Mouse (Mus musculus): ENCODE measurements around the gene Cdt1.

The Cdt1 gene

DNA sequence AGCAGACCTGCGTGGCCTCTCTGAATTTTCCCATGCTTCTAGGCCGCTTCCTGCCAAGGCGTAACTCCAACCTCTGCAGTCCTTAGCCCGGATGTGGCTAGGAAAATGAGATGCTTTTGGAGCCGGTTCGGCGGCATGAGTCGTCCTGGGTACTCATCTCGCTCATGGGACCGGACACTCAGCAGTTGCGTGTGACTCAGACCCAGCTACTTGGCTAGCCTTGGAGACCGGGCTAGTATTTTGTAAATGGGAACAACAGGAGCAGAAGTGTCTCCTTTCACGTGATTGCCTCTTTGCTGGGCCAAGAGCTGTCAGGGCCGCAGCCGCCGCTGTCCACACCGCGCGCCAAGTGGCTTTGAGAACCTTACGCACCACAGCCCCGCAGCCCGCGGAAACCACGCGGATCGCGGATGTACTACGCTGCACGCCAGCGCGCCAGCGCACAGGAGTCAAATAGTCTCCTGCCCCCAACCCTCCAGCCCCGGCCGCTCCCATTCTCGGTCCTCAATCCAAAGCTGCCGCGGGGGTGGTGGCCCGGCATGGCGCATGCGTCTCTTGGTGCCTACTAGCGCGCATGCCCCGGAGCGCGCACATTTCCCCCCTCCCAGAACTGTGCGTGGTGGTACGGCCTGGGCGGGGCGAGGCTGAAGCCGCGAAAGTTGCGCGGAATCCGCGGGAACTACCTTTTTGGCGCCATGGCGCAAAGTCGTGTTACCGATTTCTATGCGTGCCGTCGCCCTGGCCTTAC lies at the start of gene Cdt1:
Gene Cdt1, plus strand, starts transcription at position 655 of the 748 bp plus-strand sequence.
- DNase-seq = peak; percentile 96

GRCm38 (mm10) chr8:122520611-122521010 lies 47.2 kb upstream of the Cdt1 start:
- no peak for DNase-seq

GRCm38 (mm10) chr8:122522796-122523651 lies 44.8 kb upstream of the Cdt1 start:
- DNase-seq = no peak

DNA sequence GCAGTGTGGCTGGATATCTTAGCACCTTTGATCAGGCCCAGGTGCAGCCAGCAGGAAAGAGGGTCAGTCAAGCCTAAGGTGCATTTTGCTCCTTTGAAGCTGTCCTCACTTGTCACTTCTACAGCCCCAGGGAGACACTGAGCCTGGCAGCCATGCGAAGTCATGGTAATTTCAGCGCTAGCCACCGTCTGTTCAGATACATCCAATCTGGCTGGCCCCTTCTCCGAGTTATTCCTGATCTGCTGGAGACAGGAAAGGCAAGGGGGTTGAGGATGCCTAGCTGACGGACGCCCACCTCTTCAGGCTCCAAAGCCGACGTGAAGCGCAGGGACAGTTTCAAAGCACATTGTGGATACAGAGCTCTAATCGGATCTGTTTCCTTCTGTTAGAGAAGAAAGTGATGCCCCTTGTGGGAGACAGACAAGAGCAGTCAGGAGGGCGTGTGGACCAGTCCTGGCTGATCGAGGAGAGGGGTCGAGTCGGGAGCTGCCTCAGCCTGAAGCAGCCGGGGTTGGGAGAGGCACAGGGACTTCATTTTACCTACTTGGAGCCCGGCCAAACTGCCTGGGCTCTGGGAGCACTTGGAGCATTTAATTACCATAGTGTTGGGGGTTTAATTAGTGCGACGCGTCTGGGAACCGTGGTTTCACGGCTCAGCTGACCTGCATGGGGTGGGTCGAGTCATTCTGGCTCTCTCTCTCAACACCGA lies 44.0 kb upstream of the Cdt1 start:
- peak; percentile 20 for DNase-seq

- DNase-seq = no peak
Observed at GRCm38 (mm10) chr8:122524506-122524905, 43.3 kb upstream of the Cdt1 start.

DNA sequence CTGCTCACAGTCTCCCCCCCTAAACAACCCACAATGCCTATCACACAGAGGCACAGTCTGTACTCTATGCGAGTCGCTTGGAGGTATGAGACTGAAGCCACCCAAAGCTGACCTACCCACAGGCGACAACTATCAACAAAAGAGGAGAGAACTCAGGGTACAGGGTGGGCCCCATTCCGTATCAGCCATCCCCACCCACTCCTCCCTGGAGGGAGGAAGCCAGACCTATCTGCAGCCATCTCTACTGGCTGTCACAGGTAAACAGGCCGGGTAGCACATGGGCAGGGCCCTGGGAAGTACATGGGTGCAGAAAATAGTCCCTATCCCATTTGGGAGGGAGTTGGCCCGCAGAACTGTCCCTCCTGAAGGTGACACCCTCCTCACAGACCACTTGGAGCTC lies 42.8 kb upstream of the Cdt1 start:
- DNase-seq = no peak

GRCm38 (mm10) chr8:122526084-122526483 lies 41.7 kb upstream of the Cdt1 start:
- no peak for DNase-seq

DNA sequence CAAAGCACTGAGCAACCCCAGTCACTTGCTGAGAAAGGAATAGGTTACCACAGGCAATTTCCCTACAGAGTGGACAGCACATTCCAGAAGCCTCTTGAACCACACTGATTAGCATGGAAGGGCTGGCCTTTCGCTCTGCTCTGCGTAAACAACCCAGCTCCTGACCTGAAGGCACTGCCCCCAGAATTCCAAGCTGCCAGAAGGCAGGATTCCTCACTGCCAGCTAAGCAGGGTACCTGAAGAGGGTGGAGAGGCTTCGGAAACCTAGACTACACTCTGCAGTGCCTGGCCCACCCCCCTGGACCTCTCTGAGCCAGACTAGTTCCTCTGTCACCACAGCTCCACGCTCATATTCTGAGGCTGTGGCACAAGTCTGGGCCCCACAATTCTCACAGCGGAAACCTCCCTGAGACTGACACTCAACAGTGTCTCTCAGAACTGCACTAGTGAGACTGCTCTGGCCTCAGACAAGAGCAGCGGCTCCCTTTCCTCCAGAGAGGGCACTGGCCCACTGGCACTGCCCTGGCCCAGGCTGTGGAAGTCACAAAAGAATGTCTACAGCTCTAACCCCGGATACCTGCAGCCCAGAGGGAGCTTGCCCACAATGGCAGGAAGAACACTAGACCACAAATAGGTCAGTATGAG lies 41.2 kb upstream of the Cdt1 start:
- DNase-seq = no peak

DNA sequence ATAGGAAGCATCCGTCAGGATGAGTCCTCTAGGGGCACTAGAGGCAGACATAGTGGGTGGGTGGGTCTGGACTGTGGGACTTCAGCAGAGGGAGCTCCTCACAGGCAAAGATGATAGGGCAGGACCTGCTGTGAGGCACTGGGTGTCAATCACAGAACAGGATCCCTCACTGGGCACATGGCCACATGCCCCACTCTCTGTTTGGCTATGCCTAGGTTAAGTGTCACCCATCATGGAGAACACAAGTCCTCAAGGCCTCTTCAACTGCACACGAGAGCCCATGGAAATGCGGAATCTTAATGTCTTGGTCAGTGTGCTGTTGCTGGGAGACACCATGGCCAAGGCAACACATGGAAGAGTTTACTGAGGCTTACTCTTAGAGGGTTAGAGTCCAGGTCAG lies 39.9 kb upstream of the Cdt1 start:
- DNase-seq = no peak

DNA sequence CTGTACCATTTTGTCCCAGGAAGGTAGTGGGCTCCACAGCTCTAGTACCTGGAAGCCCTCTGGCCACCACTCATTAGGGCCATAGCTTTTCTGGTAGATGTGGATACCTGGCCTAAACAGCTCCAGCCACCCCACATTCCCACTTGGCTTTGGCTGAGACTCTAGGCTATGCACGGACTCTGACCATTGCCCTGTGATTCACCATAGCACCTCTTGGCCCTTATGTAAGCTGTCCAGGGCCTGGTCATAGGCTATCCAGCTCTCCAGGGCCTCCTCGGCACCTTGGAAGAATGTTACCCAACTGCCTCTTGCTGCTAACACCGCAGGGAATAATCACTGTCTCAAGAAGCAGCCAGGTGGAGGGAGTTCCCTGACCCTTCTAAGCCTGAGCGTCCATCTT lies 38.7 kb upstream of the Cdt1 start:
- no peak for DNase-seq

DNA sequence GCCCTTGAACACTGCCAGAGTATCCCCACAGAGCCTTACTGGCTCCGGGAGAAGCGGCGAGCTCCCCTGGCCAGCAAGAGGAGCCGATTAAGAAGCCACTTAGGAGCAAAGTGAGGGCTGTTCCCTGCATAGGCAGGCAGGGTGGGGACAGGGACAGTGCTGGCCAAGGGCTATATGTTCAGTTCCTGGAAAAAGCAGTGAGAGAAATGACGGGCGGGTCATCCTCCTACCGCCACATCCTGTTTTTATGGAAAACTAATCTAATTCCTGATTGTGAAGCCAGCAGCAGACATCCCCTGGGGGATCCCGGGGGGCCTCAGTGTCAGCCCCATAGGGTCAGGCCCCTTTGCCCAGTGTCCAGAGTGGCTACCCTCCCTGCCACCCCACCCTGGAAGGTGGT lies 36.5 kb upstream of the Cdt1 start:
- no peak for DNase-seq

DNA sequence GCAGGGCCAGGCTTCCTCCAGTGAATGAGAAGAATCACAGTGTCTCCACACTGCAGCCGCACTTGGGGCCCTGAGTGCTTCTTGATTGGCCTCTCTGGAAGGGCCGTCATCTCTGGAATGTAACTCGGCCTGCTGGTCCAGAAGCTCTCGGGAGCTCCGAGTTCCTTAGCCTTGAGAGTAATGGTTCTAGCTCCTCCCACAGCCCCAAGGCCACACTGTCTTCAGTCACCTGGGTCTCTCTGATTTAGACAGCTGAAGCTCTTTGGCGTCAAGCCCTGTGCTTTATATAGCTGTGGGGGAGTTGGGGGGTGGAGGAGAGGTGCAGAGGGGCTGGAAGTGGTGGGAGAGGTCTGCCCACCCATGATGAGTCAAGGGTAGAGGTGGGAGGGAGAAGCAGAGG lies 30.8 kb upstream of the Cdt1 start:
- no peak for DNase-seq

DNA sequence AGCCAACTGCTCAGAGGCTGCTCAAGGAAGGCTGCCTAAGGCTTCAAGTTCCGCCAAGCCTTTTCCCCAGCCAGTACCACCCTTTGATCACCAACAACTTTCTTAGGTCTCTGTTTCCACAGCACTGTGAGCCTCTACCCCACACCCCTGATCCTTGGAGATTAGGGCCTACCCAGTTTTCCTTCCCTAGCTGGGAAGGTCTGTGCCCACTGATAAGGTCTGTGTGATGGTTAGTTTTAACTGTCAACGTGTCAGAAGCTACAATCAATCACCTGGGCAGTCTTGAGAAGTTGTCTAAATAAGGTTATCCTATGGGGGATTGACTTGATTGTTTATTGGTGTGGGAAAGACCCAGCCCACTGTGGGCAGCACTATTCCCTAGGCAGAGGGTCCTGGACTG lies 30.0 kb upstream of the Cdt1 start:
- no peak for DNase-seq

DNA sequence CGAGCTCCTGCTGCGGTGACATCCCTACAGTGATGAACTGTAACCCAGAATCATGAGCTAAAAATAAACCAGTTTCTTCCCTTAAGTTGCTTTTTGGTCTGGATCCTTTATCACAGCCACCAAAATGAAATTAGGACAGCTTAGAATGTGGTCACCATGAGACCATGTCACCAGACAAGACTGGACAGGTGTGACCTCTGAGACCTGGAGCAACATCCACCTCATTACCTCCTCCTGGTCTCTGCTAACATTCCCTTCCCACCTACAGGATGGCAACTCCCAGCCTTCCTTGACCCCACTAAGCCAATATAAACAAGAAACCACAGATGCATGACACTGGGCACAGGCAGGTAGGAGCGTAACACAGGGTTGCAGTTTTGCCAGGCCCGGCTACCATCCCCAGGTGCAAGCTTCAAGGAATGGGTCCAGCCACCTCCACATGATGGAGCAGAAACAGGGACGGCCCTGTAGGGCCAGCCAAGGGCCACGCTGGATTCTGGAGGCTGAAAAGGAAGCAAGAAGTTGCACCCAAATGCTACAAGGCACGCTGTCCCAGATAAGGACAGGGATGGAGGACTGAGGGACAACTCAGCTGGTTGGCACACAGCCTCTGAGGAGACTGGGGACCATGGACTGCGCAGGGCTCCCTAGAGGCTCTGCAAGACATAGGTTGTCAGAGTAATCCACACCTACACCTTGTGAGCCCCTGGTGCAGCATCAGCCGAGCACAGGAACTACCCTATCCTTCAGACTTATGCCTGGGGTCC lies 29.3 kb upstream of the Cdt1 start:
- DNase-seq = no peak

DNA sequence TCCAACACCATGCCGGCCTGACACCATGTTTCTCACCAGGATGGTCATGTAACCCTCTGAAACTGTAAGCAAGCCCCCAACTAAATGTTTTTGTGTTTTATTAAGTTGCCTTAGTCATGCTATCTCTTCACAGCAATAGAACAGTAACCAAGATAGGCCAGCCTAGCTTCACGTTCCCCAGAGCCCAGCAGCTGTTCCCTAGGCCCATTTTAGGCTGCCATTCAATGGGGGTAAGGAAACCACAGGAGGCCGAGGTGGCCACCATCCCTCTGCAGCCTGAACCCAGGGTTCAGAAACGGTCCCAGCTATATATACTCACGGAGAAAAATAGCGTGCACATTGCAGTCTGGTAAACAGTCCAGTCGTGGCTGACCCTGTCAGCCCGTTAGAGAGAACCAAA lies 23.7 kb upstream of the Cdt1 start:
- DNase-seq = no peak

DNA sequence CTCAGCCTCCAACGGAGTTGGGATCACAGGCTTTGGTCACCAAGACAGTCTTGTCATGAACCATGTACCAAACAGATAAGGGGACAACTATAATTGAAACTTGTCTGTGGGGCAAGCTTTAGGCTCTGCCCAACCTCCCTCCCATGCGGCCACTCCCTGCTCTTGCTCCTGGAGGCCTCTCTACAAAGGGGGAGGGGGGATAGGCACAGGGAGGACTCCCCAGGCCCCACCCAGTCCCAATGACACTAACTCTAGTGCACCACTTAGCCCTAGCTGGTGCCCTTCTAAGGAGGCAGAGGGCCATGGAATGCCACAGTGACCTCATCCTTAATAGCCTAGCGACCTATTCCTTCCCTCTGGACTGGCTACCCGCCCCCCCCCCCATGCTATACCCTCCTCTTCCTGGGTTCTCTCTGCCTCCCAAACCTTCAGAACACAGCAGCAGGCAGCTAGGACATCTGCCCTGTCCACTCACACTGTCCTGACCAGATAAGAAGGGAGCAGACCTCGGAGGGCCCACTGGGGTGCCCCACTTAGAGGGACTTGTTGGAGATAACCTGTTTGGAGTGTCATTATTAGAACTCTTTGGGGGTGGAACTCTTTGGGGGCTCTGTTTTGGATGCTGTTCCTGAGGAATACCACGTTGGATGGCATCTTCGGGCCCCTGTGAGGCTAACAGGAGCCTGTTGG lies 21.6 kb upstream of the Cdt1 start:
- DNase-seq = no peak

DNA sequence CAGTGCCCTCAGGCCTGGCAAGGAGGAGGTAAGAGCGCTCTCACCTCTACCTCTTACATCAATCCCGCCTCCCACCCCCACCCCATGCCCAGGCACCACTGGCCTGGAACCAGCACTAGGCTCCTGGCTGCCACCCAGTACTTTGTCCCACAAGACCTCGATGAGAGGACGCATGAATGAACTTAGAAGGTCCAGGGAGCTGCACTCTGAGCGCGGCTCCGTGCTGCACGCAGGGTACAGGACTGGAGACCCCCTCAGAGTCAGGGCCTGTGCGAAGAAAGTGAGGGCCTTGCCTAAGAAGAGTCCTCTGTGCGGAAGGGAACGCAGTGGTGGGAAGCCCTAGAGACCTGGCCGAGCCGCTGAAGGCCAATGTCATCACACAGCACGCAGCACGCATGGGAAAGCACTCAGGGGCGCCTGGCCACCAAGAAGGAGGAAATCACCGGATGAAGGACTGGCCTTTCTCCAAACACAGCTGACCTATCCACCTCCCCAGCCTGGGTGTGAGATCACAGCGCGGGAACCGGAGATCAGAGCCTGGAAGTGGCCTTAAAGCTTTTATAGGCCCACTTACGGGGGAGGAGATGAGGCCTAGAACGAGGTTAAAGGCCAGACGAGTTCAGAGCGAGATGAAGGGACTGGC lies 20.9 kb upstream of the Cdt1 start:
- DNase-seq = no peak

GRCm38 (mm10) chr8:122547815-122548214 lies 20.0 kb upstream of the Cdt1 start:
- no peak for DNase-seq

- no peak for DNase-seq
Observed at GRCm38 (mm10) chr8:122548331-122548730, 19.5 kb upstream of the Cdt1 start.

DNA sequence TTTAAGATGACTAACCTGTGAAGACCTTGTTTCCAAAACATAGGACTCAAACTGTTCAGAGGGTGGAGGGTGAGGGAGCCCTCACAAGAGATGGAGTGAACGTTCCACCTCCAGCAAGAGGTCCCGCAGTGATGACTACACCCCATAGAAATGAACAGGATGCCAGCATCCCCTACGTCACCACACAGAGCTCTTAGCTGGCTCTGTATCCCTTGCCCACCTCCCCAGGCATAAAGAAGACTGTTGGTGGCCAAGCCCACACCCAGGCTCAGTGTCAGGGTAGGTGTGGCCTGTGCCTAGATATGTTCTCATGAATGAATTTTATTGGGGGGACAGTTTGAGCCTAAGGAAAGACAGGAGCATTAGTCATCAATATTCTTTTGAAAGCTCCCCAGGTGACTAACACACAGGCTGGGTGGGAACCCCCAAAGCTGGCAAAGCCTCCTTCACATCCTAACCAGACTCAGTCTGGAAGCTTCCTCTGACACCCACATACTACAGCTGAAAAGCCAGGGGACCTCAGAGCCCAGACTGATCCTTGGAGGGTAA lies 18.9 kb upstream of the Cdt1 start:
- no peak for DNase-seq
